Mouse (Mus musculus) brown adipose tissue, adult 24 weeks (tissue): ENCODE results near the gene Cdyl. TPM values are rescaled to one million over a fixed set of nuclear protein-coding genes. Genes with fewer than 3 reads are reported as not detected.

Experiments used
- H3K27ac ChIP-seq: fragments of 200-500 bp; replicated peaks from 2 replicates; pipeline ENCODE4 v1.5.1; 2012; ENCODE audit warnings: low read depth, mild to moderate bottlenecking, low read length
- H3K4me1 ChIP-seq: fragments of 200-500 bp; 2 replicates; pipeline ENCODE4 v1.6.1; 2012; ENCODE audit warnings: low read length, mixed read lengths; ENCODE audit not compliant: control insufficient read depth, insufficient read depth, insufficient read length
- H3K4me3 ChIP-seq: fragments of 200-500 bp; 2 replicates; pipeline ENCODE4 v1.5.1; 2012; ENCODE audit warnings: low read depth, mild to moderate bottlenecking, low read length, moderate library complexity; ENCODE audit not compliant: insufficient read depth
- polyA plus RNA-seq: library from polyadenylated mRNA; stranded (reverse); fragments of >200 nt; gene quantifications from 2 replicates; pipeline ENCODE4 v1.2.4, GENCODE M21; 2012; ENCODE audit not compliant: missing spikeins, insufficient read depth, insufficient read length

Gene Cdyl
- polyA plus RNA-seq, 1 experiment = 3.6 TPM

DNA sequence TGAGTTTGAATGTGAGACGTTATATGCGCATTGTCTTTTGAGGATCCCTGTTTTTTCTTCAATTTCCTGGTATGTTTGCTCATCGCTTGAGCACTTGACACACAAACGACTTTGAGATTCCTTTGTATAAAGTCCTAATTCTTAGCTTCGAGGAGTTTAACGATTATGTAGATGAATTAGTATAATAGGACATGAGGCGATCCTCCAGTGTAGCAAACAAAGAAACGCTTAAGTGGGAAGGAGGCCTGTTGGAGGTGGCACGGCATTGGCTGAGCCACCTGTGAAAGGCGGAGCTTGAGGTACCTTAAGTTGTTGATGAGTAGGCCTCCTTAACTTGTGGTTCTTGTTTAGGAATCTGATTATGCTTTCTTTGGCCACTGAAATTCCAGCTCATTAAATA lies 79.8 kb downstream of the Cdyl start:
- H3K4me1 ChIP-seq = no peaks in the 10 kb centered on the region
- H3K4me3 ChIP-seq = no peak overlapping the region
- H3K27ac ChIP-seq = no peak overlapping the region

DNA sequence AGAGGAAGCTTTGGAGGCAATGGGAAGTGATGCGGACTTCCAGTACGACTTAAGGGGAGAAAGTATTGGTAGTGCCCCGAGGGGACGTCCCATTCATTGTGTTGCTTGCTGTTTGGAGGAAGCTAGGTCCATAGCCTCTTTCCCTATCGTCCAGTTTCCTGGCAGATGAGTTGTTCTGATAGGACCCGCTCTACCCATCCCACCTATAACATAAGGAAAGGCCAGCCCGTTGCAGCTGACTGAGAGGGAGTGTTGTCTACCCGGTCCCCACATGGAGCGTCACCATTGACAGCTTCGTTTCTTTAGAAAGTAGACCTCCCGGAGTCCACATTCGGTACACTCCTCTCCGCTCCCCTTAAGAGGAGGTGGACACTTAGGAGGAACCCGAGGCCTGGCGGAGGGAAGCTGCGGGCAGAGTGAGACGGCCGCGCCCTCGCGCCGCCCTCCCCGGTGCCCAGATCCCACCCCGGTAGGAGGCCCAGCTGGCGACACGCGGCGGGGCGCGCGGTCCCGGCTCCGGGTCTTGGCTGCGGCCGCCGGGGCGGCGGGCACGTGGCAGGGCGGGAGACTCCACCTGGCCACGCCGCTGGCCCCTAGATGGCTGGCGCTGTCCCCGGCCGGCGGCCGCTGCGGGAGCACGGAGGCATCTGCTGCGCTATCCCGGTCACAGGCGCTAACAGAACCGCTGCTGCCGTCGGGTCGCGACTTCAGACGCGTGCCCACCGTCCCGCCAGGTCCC lies 80.8 kb downstream of the Cdyl start:
- Histone ChIP-seq H3K4me1 (no peaks in the 10 kb centered on the region), H3K27ac (peak overlapping the region; percentile 11; the same call in 1 of the 2 replicates), H3K4me3 (peak overlapping the region; percentile 74)

DNA sequence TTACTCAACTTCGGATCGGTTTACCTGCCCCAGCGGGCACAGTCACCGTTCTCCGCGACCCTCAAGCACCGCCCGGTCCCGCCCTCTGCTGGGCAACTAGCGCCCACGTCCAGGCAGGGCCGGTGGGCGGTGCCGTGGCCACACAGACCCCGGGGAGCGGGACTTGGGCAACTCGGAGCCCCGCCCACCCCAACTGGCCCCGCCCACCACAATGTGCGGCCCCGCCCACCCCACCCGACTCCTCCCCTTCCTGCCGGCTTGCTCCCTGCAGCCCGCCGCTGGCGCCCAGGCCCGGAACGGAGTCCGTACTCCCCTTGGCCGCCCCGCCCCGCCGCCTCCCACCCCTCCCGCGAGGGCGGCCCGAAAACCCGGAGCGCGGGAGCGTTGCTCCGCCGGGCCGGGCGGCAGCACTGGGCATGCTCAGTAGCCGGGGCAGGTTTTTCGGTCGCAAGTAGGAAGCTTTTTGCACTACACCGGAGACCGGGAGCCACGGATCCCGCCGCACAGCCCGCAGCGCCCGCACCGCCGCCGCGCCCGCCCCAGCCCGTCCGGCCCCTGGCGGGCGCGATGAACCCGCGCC lies 81.5 kb downstream of the Cdyl start:
- Histone ChIP-seq H3K27ac (peak overlapping the region; percentile 23), H3K4me3 (peak overlapping the region; percentile 99), H3K4me1 (no peaks in the 10 kb centered on the region)

DNA sequence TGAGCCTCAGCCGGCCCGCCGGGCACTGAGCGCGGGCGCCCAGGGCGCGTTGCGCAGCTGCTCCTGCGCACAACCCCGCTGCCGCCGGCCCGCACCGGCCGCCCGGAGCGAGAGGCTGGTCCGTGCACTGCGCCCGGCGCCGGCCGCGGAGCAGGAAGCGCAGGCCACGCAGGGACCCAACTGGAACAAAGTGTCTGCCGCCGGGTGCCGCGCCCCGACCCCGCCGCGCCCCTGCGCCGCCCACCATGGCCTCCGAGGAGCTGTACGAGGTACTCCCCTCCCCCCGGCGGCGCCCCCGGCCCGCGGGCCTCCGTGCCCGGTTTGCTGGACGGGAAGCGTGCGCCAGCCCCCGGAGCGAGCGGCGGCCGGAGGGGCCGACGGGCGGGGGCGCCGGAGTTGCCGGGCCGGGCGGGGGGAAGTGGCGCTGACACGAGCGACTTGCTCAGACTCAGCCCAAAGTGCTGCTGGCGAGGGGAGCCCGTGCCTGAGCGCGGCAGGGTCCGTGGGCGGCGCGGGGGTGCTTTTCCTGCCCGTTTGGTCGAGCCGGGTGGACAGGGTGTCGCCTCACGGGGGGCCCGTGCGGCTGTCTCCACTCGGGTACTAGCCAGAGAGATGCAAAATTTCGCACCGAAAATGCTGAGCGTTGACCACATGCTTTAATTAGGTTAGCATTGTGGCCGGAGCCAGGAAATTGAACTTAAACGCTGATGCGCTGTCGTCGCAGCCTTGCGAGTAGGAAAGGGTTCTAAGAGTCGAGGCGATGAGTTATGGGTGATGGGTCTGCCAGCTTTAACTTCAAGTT lies 82.2 kb downstream of the Cdyl start:
- Histone ChIP-seq H3K4me3 (peak overlapping the region; percentile 99), H3K4me1 (no peaks in the 10 kb centered on the region), H3K27ac (peak overlapping the region; percentile 23)

DNA sequence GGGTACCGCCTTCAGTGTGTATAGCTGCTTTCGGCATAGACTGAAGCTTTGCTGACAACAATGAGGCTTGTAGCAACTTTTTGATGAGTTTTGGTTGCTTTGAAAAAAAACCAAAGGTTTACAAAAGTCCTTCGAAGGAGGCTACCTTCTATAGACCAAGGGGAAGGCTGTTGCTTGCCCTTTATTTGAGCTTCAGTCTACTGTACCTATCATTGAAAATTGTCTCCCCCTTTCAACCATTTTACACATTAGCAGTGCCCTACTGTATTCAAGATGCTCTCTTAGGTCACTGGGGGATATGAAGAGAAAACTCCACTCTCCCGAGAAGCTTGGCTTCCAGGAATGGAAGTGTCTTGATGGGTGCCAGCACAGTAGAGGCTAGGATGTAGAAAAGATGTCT lies 83.1 kb downstream of the Cdyl start:
- Histone ChIP-seq H3K4me1 (no peaks in the 10 kb centered on the region), H3K27ac (no peak overlapping the region), H3K4me3 (peak overlapping the region; percentile 99)

DNA sequence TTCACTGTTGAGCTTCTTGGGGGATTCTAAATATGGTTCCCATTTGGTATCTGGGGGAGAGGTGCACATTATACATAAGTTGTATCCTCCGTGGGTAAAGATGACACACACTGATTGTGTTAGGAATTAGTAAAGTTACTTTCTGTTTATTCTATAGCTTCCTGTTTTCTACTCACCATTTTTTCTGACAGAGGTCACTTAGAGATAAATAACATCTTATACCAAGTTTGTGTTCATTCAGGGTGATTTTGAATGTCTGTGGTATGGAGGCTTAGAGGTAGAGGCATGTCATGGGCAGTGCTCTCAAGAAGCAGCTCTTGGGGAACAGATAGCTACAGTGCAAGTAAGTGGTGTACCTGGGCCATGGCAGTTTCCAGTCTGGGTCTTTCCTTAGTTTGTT lies 83.6 kb downstream of the Cdyl start:
- Histone ChIP-seq H3K27ac (no peak overlapping the region), H3K4me3 (no peak overlapping the region), H3K4me1 (no peaks in the 10 kb centered on the region)

DNA sequence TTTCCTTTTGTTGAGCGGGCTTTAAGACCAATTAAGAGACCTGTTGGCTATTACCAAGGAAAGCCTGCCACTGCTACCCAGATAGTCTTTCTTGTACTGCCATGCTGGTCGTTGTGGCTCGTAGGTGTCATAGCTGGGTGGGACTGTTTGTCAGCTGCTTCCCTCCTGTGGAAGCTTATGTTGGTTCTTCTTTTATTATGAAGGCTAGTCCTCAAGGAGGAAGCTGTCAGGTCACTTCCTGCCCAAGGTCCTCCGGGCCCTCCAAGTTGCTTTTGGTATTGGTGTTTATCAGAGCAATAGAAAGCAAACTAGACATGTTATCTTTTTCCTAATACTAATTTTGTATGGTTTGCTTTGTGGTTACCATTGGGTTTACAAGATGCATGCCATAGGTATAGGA lies 89.6 kb downstream of the Cdyl start:
- Histone ChIP-seq H3K27ac (no peak overlapping the region), H3K4me3 (no peak overlapping the region), H3K4me1 (peaks cover 3% of the 10 kb centered on the region)

DNA sequence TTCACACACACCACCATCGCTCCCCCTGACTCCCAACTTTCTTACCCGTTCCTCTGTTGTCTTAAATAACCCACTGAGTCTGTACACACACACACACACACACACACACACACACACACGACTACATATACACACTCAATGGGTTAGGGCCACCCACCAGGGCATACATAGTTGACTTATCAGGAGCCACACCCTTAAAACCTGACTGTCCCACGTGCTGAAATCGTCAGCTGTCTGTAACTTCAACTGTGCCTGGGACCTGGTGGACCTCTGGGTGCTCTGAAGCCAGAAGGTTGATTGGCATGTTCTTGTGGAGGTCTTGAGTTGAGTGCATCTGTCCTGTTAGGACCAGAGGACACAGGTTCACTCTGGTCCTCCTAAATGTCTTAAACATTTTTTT lies 90.0 kb downstream of the Cdyl start:
- no peak overlapping the region for H3K27ac ChIP-seq
- H3K4me3 ChIP-seq = no peak overlapping the region
- H3K4me1 ChIP-seq = peaks cover 6% of the 10 kb centered on the region

DNA sequence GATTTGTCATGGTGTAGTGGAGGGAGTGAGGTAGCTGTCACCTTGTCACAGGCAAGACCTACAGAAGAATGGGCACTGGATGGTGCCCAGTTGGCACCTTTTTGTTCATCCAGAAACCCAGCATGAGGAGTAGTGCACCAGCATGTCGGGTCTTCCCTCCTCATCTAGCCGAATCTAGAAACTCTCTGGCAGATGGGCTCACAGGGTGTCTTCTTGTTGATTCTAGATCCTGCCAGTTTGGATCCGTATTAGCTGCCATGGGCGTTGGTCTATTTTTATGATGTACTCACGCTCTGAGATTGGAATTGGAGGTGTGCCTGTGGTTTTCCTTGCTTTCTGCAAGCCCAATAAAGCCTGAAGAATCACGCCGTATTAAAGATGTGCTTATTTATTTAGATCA lies 92.4 kb downstream of the Cdyl start:
- Histone ChIP-seq H3K27ac (no peak overlapping the region), H3K4me1 (peaks cover 13% of the 10 kb centered on the region), H3K4me3 (no peak overlapping the region)

DNA sequence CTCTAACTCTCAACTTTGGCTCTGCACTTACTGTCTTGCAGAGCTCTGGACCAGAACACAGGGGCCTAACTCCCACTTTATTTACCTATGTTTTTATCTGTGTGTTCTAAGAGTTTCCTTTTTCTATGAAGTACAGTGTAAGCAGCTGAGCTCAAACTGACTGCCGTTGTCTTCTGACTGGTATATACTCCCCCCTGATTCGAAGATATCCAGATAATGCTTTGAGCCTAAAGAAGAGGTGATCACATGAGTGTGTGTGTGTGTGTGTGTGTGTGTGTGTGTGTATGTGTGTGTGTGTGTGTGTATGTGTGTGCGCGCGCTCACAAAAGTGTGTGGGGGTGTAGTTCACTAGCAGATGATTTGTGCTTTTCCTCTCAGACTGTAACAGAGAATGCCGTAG lies 95.4 kb downstream of the Cdyl start:
- Histone ChIP-seq H3K4me3 (no peak overlapping the region), H3K4me1 (peaks cover 19% of the 10 kb centered on the region), H3K27ac (no peak overlapping the region)

DNA sequence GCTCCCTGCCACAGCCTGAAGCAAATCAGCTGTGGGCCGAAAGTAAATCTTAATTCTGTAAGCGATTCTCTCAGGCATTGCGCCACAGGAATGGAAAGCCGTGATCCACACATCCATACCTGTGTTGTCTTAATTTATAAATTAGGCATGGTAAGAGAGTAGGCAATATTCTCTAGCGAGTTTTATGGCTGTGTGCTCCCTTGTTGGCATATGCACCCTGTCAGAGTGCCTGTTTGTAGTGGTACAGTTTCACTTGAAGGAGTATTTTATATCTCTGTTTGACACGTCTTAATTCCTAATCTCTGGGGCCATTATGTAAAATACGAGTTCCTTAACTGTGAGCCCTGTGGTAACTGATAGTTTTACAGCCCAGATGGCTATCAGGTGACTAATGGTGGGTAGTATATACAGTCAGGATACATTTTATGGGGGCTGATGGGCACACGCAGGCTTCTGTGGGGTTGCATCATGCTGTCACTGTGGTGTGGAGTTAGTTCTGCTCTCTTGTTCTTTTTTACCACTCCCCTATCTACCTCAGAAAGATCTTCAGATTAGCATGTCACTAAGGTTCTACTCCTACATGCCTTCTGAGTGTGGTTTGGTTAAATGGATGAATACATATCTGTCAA lies 96.1 kb downstream of the Cdyl start:
- Histone ChIP-seq H3K4me3 (no peak overlapping the region), H3K27ac (no peak overlapping the region), H3K4me1 (peaks cover 19% of the 10 kb centered on the region)

DNA sequence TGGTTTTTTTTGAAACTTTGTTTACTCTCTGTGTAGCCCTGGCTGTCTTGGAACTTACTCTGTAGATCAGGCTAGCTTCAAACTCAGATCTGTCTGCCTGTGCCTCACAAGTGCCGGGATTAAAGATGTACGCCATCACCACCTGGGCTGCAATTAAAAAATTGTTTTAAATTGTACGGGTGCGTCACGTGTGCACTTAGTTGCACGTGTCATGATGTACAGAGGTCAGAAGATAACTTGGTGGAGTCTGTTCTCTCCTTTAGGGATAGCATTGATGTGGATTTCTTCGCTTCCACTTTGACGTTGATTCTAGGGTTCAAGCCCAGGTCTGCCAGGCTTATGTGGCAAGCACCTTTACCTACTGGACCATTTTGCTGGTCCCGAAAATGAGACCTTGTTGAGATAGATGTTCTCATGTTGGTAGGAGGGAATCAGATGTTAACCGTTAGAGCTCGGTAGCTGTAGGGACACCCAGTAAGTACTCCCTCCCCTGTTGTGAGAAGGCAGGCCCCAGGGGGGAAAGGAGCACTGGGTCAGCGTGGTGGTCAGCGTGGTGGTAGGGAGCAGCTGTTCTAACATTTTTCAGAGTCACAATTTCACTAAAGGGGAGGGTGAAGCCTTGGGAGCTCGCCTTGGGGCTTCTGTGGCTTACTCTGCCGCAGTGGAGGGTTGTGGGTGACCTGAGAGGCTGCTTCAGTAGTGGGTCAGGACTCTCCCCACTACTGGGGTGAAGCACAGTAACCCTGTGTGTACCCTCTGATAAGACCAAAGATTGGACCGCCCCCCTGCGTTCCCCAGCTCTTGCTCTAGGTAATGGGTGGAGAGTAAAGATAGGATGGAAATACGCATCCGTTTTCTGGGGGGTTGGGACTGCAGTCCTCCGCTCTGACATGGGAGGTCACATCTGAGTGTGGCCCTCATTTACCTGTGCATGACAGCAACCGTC lies 97.0 kb downstream of the Cdyl start:
- peaks cover 19% of the 10 kb centered on the region for H3K4me1 ChIP-seq
- H3K4me3 ChIP-seq = no peak overlapping the region
- H3K27ac ChIP-seq = no peak overlapping the region

DNA sequence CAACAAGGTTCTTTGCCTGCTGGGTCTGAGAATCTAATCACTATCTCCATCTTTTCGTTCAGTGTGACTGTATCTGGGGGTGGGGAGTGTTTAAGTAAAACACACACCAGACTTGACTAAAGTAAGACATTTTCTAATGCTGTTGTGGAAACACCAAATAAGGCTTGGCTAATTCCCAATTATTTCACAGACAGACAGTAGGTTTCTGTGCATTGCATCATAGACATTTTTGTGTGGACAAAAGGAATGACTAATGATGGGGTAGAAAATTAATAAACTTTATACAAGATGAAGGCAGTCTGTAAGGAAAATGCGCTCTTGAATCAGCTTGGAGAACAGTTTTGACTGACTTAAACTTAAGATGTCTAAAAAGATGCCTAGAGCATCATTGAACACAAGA lies 100.7 kb downstream of the Cdyl start:
- Histone ChIP-seq H3K27ac (no peak overlapping the region), H3K4me3 (no peak overlapping the region), H3K4me1 (peaks cover 11% of the 10 kb centered on the region; the same call in 1 of the 2 replicates)

DNA sequence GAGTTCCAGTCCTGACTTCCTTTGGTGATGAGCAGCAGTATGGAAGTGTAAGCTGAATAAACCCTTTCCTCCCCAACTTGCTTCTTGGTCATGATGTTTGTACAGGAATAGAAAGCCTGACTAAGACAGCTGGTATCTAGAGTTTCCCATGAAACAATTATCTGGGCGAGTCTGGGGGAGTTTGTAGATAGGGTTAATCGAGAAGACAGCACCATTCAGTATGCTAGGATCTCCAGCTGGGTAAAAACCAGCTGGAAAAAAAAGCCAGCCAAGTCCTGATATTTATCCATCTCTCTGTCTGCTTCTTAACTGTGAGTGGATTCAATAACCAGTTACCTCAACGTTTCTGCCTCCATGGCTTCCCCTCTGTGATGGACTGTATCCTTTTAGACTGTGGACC lies 104.9 kb downstream of the Cdyl start:
- H3K4me3 ChIP-seq = no peak overlapping the region
- H3K27ac ChIP-seq = no peak overlapping the region
- no peaks in the 10 kb centered on the region; the same call in 1 of the 2 replicates for H3K4me1 ChIP-seq
